Mouse (Mus musculus) frontal cortex, postnatal 25 days (tissue): ENCODE results near the gene Fzd10.

Source experiments
- DNase-seq, 2 experiments: peaks; one replicate each; pipeline ENCODE4 v3.0.0; 2022; ENCODE audit warnings: low spot score in 2 of 2

Gene Fzd10

DNA sequence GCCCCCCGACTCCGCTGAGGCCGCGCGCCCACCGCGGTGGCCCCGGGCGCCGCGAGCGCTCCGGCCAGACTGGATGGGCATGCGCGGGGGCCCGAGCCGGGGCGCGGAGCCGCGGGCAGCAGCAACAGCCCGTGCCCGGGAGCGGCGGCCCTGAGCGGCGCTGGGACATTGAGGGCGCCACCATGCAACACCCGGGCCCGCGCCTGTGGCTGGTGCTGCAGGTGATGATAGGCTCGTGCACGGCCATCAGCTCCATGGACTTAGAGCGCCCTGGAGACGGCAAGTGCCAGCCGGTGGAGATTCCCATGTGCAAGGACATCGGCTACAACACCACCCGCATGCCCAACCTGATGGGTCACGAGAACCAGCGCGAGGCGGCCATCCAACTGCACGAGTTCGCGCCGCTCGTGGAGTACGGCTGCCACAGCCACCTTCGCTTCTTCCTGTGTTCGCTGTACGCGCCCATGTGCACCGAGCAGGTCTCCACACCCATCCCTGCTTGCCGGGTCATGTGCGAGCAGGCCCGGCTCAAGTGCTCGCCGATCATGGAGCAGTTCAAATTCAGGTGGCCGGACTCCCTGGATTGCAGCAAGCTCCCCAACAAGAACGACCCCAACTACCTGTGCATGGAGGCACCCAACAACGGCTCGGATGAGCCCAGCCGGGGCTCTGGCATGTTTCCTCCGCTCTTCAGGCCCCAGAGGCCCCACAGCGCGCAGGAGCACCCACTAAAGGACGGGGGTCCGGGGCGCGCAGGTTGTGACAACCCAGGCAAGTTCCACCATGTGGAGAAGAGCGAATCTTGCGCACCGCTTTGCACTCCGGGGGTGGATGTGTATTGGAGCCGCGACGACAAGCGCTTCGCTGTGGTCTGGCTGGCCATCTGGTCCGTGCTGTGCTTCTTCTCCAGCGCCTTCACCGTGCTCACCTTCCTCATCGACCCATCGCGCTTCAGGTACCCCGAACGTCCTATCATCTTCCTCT is 684 bp downstream of the Fzd10 start:
- DNase-seq, result no peak

DNA sequence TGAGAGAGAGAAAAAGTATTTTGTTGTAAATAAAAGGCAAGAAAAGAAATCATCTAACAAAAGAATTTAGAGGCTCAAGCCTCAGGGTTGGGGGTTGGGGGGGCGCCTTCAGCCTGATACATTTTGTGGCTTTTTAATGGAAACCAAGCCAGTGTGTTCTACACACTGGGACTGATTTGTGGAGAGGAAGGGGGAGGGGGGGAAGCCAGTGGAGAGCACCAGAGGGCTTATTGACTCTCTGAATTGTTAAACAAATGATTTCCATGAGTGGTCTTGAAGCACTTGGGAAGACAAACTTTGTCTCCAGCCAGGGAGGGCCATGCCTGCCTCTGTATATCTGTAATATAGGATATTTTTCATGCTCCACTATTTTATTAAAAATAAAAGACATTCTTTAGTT is 3.0 kb downstream of the Fzd10 start:
- no peak for DNase-seq

DNA sequence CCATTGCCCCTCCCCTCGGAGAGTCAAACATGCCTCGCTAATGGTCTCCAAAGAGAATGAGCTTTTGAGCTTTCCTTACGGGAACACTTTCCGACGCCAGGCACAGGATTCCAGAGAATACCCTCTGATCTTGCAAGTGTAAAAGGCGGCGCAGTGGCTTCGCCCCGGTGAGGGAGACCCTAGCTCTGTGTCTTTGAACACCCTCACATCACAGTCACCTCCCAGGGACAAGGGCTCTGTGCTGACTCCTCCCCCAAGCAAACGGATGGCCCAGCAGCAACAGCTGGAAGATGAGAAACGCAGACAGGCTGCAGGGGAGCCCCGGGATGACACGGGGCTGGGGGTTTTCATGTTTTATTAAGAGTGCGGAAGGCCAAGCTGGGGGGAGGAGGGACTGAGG is 6.0 kb downstream of the Fzd10 start:
- DNase-seq, result no peak

DNA sequence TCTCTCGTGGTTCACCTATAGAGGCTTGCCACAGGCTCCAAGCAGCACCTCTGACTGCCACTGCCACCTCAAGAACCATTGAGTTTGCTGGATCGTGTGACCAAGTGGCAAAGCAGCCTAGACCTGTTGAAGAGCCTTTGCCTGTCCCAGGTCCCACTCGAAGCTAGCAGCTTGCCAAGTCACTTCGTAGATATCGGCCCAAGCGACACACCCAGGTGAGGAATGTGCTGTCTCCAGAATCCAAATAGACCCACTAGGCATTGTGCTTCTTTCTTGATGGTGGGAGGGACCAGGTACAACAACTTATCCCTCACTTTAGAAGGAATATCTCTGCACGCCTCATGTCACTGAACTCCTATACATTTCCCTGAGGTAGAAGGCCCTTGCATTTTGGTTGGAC is 8.4 kb downstream of the Fzd10 start:
- no peak for DNase-seq

DNA sequence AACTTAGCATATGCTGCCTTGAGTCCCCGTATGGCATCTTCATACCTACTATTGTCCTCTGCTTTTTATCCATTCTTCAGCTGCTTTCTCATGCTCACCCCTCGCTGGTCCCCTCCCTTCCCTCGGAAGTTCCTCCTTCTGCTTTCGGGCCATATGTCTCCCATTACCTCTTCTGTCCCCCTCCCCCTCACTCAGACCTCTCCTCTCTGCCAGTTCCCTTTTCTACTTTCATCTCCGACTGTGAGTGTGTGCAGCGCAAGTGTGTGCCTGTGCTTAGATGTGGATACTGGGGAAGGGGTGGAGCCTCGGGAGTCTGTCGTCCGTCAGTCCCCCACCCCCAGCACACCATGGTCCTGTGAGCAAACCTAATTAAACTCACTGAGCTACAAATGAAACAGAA is 17.0 kb downstream of the Fzd10 start:
- DNase-seq, result no peak

DNA sequence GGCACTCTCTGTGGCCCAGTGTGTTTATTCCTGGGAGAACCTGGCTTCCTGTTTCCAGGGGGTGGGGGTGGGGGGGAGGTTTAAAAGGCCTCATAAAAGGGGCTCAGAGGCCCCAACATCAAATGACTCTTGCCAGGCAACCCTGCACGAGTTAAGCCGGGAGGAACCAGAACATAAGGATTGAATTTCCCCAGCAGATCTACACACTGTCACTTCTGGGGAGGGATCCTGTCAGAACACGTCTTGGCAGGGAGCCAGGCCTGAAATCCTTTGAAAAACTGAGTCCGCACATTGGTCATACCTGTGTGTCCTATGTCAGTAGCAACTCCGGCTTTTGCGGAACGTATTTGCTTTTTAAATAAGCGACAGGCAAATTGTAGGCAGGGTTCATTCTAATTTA is 19.3 kb downstream of the Fzd10 start:
- no peak for DNase-seq

DNA sequence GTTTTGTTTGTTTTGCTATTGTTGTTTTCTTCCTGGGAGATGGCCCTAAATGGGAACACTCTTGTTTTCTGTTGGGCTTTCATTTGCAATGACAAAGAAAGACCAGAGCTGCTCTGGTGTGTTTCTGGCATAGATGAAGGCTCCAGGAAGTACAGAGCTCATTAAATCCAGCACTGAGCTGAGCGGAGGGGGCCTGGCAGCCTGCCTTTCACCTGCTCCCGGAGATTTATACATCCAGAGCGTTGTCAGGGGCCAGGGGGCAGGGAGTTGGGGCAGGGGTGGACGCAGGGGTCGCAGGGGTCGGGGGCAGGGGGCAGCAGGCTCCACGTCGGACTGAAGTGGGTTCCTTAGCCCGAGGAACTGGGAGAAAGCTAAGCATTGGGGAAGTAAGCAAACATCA is 19.8 kb downstream of the Fzd10 start:
- no peak for DNase-seq

DNA sequence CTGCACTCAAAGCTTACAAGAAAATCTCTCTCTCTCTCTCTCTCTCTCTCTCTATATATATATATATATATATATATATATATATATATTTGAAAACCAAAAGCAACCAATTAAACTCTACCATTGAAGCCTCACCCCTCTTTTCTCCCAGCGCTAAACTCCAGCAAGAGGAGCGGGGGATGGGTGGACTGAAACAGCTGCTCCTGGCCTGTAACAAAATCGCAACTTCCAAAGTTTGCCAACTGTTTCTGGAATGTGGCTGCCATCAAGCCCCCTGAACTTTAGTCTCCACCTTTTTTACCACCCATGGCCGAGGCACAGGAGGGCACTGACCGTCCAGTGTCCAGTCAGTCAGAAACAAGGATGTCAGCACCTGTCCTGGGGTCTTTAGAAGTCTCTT is 27.1 kb downstream of the Fzd10 start:
- no peak for DNase-seq

DNA sequence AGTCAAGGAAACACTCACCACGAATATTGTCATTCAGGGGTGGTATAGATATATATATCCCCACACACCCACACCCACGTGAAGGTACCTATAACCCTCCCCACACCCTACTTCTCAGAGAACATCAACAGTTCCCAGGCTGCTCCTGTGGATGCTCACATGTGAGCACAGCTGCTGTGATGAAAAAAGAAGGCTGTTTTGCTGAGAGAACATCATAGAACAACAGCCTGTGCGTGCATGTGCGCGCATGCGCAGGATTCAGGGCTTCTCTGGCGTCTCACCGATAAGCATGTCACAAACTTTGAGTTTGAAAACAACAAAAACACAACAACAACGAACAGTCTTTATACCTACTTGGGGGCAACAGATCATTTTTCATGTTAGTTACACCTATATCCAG is 36.0 kb downstream of the Fzd10 start:
- no peak for DNase-seq

DNA sequence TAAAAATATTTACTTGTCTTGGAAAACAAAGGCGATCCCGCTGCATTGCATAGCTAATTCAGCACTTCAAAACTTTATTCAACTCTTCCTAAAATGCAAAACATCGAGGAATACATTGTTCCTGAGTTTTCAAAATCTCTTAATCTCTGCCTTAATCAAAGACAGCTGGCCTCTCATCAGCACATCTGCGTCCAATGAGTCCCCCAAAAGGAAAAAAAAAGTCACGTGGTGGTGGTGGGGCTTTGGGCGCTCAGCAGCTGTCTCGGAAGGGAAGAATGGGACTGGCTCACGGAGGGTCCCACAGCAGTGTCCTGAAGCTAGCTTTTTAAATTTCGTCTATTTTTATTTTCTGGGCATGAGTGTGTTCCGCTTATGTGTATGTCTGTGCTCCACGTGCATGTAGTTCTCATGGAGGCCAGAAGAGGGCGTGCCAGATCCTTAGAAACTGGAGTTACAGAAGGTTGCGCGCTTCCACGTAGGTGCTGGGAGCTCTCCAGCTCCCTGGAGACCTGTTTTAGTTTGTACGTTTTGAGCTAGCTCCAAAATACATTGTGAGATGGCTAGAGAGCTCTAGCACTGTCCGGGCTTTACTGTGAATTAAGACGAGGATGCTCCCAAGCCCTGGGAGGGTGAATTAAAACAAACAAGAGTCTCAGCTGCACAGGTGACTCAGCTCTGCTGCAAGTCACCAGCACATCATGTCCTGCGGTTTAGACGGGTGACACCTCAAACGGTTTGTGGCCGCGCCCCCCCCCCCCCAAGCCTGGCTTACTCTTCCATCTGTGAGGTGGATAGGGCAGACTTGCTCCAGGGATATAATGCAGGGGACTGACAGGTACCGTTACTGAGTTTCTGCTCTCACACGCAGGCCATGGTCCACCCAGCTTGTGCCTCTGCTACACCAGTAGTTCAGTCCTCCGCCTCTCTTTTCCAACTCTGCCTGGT is 36.7 kb downstream of the Fzd10 start:
- DNase-seq, result no peak

DNA sequence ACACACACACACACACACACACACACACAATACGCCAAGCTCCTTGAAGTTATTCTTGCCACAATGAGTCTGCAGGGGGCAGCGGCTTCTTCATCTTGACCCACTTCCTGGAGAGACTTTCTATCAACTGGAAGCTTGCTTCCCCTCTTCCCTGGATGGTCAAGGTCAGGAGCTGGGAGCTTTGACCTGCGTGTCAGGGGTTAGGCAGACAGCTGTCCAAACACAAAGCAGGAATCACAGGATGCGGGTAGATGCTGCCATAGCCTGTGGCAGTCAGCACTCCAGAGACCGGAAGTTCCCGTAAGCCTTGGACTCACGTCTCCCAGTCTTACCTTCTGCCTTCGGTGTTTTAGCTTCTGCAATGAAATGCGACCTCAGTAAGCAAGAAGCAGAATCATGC is 38.1 kb downstream of the Fzd10 start:
- DNase-seq, result no peak

DNA sequence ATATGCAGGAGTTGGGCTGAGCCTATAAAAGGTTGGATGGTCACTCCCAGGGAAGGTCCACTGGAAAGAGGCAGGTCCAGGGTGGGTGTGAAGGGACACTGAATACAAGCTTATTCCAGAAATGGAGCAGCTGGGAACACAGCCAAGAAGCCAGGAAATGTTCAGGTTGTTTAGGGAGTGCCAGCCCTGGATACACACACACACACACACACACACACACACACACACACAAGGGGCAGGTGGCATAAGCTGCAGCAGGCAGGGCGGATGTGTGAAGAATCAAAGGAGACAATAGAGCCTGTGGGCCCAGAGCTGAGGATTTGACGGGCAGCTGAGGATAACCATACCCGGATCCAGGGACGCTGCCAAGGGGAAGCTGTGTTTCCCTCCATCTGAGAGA is 42.4 kb downstream of the Fzd10 start:
- DNase-seq, result no peak

DNA sequence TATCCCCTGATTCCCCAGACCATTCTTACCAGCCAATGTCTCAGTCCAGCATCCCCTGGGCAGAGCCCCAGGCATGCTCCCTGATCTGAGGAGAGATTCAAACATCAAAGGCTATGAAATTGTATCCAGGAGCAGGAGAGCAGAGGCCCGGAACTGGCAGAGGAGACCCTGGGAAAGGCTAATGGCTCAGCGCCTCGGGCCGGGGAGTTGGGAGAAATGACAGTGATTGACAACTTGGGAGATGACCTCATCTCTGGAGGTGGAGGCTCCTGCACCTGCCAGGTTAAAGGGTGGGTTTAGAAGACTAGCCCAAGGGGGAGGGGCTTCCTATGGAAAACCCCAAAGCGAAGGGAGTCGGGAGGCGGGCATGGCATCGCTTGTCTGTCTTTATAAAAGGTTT is 45.1 kb downstream of the Fzd10 start:
- DNase-seq, result no peak

DNA sequence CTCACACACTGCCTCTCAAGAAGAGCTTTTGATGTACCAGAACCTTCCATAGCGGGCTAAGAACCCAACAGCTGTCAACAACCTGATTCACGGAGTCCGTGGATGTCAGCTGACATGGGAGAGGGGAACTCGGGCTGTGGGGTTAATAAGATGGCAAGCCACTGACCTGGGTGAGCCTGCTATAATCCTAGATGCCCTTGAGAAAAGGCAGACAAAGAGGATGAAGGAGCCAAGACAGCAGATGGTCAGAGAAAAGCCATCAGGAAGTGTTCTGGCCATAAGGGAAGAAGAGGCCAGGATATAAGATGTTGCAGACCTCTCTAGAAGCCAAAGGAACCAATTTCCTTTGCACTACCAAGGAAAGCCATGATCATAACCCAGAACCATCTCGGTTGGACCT is 45.6 kb downstream of the Fzd10 start:
- no peak for DNase-seq

DNA sequence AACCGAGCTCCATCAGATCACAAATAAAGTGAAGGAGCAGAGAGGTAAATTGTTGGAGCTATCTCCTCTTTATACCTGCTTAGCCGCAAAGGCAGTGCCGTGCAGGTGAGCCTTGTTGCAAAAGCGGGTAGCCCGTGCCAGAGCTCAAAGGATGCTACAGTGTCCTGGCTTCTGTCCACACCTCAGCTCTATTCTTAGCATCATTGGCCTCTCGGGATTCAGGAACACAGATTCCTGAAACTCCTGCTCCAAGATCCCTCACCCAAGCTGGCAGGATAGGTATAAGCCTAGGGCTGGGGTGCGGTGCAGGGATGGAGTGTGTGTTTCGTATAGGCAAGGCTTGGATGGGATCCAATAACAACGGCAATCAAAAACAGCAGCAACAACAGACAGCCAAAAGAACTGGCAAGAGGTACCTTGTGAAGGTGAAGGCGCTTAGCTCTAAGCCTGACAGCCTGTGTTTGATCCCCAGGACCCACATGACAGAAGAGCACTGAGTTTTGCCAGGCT is 46.6 kb downstream of the Fzd10 start:
- DNase-seq, result no peak

DNA sequence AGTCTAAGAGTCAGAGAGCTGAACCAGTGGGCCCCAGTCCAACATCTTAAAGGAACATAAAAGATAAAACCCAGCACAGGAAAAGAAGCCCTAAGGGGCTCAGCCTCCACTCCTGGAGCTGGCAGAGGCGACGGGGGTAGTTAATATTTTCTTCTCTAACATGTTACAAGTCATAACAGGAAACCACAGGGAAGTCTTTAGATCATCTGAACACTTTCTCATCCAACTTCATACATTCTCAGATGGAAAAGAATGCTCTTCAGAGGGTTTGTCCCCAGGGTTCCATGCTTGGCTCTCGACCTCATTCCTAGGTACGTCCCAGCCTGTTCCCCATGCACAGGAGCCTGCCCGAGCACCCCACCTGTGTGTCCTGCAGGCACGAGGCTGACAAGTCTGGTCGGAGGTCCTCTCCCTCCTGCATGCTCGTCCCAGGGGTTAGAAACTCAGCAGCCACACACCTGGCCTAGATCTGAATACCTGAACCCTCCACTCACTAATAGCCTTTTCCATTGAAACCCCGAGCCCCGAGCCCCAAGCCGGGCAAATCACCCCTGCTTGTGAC is 48.8 kb downstream of the Fzd10 start:
- no peak for DNase-seq
